Mouse (Mus musculus) kidney, postnatal 10 days (tissue): ENCODE measurements around the gene Apobec3.

ENCODE experiments used
- DNase-seq: peaks from one replicate; pipeline ENCODE4 v3.0.0; 2021; ENCODE audit warnings: mixed read lengths

Gene Apobec3

DNA sequence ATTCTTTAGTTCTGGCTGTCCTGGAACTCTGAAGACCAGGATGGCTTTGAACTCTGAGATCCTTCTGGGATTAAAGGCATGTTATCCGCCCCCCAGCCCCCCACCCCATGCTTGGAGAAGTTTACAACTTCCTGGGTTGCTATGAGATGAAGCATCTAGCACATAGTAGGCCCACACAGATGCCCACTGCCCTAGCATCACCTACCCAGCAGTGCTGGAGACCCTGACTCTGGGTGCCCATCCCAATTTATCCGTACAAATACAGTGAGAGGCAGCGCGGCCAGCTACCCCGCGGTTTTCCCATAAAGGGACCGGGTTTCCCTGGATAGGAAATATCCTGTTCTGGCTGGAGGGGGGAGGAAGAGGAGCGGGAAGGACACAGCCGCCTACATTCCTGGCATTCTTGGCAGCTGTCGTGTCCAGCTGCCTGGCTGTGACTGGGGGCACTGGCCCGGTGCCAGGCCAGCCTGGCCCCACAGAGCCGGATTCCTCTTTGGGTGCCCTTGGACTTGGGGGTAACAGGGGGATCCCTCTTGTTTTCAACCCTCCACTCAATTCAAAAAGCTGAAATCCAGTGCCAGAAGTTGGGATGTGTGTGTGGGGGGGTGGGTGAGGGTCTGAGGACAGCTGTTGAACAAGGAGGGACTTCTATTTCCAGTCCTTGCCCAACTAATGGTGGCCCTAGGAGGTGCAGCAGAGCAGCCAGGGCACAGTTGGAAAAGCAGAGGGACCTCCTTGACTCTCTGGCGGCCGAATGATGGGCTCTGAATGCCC, 60.5 kb downstream of the Apobec3 start:
- DNase-seq = peak; percentile 84

DNA sequence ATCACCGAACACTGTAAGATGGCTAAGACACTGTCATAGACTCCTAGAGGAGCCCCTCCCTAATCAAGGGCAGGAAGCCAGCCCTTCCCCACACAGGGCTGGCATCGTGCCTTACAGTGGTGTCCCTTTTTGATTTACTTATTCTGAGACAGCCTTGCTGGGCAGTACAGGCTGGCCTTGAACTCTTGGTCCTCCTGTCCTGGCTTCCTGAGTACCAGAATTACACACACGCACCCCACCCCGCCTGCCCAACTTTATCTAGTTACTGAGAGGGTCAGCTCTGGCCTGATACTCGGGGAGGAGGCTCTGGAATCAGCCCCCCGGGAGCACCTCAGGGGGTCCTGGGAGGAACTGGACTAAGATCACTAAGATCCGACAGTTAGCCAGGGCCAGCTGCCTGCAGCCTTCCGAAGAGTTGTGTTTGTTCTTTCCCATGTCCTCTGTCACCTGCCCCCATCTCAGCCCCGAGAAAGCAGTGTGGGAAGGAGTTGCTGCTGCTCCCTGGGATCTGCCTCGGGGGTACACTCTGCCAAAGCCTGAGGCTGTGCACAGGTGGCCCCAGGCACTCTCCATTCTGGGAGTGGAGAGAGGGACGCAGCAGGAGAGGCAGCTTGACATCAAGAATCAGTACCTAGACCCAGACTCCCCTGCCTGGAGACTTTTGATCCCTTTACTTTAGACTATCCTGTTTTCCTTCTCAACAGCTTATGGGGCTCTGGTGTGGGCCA, 61.2 kb downstream of the Apobec3 start:
- DNase-seq = peak; percentile 81

DNA sequence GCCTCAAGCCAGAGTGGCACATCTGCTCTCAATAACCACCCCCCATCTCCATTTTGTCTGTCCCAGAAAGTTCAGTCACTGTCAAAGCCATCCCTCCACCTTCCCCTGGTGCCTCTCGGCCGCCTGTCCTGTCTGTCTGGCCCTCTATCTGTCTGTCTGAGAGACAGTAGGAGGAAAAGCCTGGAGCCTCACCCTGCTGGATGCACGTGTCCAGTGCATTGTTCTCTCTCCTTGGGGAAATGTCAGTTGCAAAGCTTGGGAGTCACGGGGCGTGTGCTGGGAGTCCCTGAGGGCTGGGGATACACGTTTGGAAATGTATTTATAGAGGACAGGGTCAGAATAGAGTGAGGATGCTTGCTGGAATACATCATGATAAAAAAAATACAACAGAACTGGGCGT, 62.0 kb downstream of the Apobec3 start:
- DNase-seq = peak; percentile 37

DNA sequence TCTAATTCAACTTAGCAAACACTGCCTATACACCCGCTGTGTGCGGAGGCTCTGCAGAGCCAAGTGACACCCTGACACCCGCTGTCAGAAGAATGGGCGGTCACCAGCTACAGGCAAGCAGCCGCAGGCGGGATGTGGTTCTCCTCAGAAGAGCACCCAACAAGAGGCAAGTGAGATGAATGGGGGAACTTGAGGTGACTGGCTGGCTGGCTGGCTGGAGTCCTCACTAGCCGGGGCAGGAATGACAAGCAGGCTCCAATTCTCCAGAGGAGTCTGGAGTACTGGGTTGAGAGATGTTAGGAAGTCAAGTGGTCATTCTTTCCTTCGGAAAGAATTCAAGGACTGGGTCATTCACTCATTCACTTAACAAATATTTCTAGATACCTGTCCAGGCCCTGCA, 65.1 kb downstream of the Apobec3 start:
- peak; percentile 14 for DNase-seq

DNA sequence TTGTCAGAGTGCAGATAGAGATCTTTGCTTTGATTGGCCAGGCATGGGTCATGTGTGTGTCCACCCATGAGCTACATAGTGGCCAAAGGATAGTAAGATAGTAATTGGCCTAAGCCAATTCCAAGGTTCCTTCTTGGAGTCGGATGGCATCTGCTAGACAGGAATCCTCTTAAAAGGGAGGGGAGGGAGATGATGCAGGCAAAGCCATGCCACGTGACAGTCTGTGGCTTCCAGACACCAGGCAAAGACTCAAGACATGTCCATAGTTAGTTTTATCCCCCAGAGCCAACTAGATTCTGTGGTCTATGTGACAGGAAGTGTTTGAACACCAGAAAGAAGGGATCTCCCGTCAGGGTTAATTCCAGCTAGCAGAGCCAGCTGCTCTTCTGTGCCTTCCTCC, 67.0 kb downstream of the Apobec3 start:
- DNase-seq = no peak

DNA sequence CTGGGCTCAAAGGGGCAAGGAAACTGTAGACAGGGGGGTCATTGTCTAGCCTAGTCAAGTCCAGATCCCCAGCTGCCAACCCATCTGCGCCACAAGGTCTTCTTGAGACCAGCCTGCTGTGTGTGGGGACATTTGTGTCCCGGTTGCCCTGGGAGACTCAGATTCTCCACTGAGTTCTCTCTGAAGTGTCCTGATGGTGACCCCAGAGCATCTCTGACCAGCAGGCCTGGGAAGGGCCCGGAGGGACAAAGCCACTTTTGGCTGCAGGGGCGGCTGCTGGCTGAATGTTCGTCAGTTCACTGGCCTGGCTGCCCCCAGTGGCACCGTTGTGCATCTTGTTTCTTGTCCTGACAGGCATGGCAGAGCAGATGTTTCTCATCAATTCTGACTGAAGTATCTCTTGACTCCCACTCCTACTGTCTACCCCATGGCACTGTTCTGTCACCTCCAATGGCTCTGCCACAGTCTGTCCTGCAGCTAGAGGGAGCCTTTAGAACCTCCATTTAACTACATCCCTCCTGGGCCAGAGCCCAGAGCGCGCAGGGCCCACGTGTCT, 70.0 kb downstream of the Apobec3 start:
- peak; percentile 43 for DNase-seq

DNA sequence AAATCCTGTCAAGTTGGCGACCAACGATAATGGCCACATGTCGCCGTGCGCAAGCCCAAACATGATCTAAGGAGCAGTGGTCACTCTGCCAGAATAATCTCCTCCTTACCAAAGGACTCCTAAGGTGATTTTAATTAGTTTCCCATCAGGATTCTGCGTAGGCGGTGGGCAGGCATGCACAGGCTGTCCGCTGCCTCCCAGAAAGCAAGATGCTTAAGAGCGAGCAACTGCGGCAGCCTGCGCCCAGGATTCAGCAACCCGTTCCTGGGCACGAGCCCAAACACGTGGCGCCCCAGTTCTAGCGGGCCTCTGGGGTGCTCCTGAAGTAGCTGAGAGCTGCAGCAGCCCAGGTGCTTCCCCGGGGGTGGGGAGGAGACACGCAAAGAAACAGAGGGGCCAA, 71.2 kb downstream of the Apobec3 start:
- DNase-seq = no peak

DNA sequence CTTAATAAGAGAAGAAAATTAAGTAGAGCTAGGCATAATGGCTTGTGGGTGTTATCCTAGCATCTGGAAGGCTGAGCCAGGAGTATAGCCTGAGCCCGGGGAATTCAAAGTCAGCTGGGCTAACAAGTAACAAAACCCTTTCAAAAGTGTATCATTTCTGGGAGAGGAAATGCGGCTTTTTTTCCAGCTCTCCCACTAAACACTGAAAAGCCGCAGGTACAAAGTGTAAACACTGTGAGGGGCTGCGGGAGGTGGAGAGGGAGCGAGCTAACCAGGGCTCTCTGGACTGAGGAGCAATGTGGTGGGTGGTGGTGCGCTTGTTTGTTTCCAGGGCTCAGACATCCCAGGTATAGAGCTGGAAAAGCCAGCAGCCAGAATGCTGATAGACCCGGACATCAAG, 72.9 kb downstream of the Apobec3 start:
- no peak for DNase-seq
